Mouse (Mus musculus): ENCODE data around the gene Golm1. TPM values are rescaled to one million over a fixed set of nuclear protein-coding genes. Genes with fewer than 3 reads are reported as not detected.
"Not testable (repeated sequence)": the region's sequence is repeated elsewhere in the genome, so short reads cannot be mapped to it uniquely, and the experiment has no call there.

The Golm1 gene
- polyA plus RNA-seq, 1 experiment, result 4.4 TPM

- 13% methylated on average over 12 of the region's 12 CpGs for WGBS
- Histone ChIP-seq H3K27me3 (ENCODE audit: control insufficient read depth, insufficient read depth, low read length) (no peaks in the 10 kb centered on the region), H3K4me1 (replicated peaks; ENCODE audit: control insufficient read depth, insufficient read depth, low read length) (peaks cover 13% of the 10 kb centered on the region), H3K36me3 (ENCODE audit: control insufficient read depth, insufficient read depth, low read length) (no peaks in the 10 kb centered on the region), H3K4me3 (ENCODE audit: control insufficient read depth, insufficient read depth, low read length) (no peak overlapping the region), H3K27ac (ENCODE audit: control insufficient read depth, insufficient read depth, low read length) (no peak overlapping the region)
- DNase-seq, result peak; percentile 23
- TF ChIP-seq CTCF (IDR thresholded peaks at IDR 0.05; ENCODE audit: borderline replicate concordance, control insufficient read depth, extremely low read depth, insufficient read depth, low read length, poor library complexity) (no peak), POLR2A (IDR thresholded peaks at IDR 0.05; ENCODE audit: control insufficient read depth, extremely low read depth, insufficient read depth, low read length, poor library complexity) (no peak)
Measured at GRCm38 (mm10) chr13:59704562-59704961, 29.0 kb upstream of the Golm1 start.

GRCm38 (mm10) chr13:59703514-59703913 lies 27.9 kb upstream of the Golm1 start:
- 87% methylated on average over 12 of the region's 12 CpGs for whole genome bisulfite sequencing
- TF ChIP-seq POLR2A (IDR thresholded peaks at IDR 0.05; ENCODE audit: control insufficient read depth, extremely low read depth, insufficient read depth, low read length, poor library complexity) (no peak), CTCF (IDR thresholded peaks at IDR 0.05; ENCODE audit: borderline replicate concordance, control insufficient read depth, extremely low read depth, insufficient read depth, low read length, poor library complexity) (no peak)
- no peaks in the 10 kb centered on the region for H3K27me3 ChIP-seq (ENCODE audit: control insufficient read depth, insufficient read depth, low read length)
- H3K4me1 ChIP-seq (replicated peaks; ENCODE audit: control insufficient read depth, insufficient read depth, low read length), result peaks cover 13% of the 10 kb centered on the region
- no peak overlapping the region for H3K27ac ChIP-seq (ENCODE audit: control insufficient read depth, insufficient read depth, low read length)
- DNase-seq, result no peak
- H3K4me3 ChIP-seq (ENCODE audit: control insufficient read depth, insufficient read depth, low read length), result no peak overlapping the region
- no peaks in the 10 kb centered on the region for H3K36me3 ChIP-seq (ENCODE audit: control insufficient read depth, insufficient read depth, low read length)

DNA sequence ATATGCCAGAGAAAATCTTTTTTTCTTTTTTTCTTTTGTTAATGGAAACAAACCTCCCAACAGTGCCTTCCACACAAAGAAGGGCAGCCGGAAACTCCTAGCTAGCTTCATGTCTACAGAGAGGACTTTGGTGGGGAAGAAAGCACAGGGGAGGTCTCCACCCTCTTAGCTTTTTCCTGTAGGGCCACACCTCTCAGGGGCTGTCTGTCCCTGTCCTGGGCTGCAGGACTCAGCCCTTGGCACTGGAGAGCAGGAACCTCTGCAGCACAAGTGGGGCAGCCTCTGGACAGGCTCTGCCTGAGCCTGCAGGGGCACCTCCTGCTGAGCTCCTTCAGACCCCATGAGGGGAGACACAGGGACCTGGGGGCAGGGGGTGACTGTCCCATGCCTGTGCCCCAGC lies 24.5 kb upstream of the Golm1 start:
- not testable (repeated sequence) for H3K27me3 ChIP-seq (ENCODE audit: control insufficient read depth, insufficient read depth, low read length); DNase-seq; H3K27ac ChIP-seq (ENCODE audit: control insufficient read depth, insufficient read depth, low read length); H3K36me3 ChIP-seq (ENCODE audit: control insufficient read depth, insufficient read depth, low read length); H3K4me3 ChIP-seq (ENCODE audit: control insufficient read depth, insufficient read depth, low read length)
- H3K4me1 ChIP-seq (replicated peaks; ENCODE audit: control insufficient read depth, insufficient read depth, low read length), result peaks cover 16% of the 10 kb centered on the region
- WGBS, result 82% methylated on average over 1 of the region's 1 CpGs

DNA sequence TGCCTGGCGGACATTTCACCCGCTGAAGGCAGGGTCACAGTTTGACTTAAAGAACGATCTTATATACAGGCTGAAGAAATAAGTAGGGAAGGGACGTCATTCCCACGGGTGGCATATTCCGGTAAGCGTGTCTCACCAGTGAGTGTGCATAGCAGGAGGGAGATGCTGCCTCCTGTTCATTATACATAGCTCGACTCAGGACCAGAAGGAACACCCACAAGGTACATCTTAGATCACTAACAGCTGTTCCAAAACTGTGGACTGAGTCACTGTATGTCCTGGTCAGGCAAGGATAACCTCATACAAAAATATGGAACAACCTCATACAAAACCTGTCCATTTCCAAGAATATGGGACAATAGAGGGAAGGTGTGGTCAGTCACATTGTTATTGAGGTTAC lies 23.5 kb upstream of the Golm1 start:
- TF ChIP-seq CTCF (IDR thresholded peaks at IDR 0.05; ENCODE audit: borderline replicate concordance, control insufficient read depth, extremely low read depth, insufficient read depth, low read length, poor library complexity) (no peak), POLR2A (IDR thresholded peaks at IDR 0.05; ENCODE audit: control insufficient read depth, extremely low read depth, insufficient read depth, low read length, poor library complexity) (no peak)
- H3K4me1 ChIP-seq (replicated peaks; ENCODE audit: control insufficient read depth, insufficient read depth, low read length), result peaks cover 8% of the 10 kb centered on the region
- no peak overlapping the region for H3K27ac ChIP-seq (ENCODE audit: control insufficient read depth, insufficient read depth, low read length)
- WGBS, result 95% methylated on average over 8 of the region's 8 CpGs
- H3K4me3 ChIP-seq (ENCODE audit: control insufficient read depth, insufficient read depth, low read length), result no peak overlapping the region
- H3K27me3 ChIP-seq (ENCODE audit: control insufficient read depth, insufficient read depth, low read length), result no peaks in the 10 kb centered on the region
- no peaks in the 10 kb centered on the region for H3K36me3 ChIP-seq (ENCODE audit: control insufficient read depth, insufficient read depth, low read length)
- DNase-seq, result no peak

DNA sequence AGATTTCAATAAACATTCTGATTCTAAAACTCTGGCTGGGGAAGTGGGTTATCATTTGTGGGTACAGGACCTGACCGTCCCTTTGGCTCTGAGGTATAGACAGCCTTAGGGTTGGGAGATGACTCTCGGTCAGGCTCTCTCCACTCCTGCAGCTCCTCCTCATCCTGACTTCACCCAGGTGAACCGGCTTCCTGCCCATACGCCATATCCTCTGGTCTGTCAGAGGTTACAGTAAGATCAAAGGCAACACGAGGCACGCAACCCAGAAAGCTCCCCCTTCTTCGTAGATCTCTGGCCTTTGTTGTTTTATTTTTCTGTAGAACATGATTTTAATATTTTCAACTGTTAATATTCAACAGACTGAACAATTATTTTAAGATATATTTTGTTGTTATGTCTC lies 20.2 kb upstream of the Golm1 start:
- Histone ChIP-seq H3K36me3 (ENCODE audit: control insufficient read depth, insufficient read depth, low read length) (no peaks in the 10 kb centered on the region), H3K27me3 (ENCODE audit: control insufficient read depth, insufficient read depth, low read length) (no peaks in the 10 kb centered on the region), H3K4me1 (replicated peaks; ENCODE audit: control insufficient read depth, insufficient read depth, low read length) (peaks cover 4% of the 10 kb centered on the region; the same call in 1 of the 2 replicates), H3K27ac (ENCODE audit: control insufficient read depth, insufficient read depth, low read length) (no peak overlapping the region), H3K4me3 (ENCODE audit: control insufficient read depth, insufficient read depth, low read length) (no peak overlapping the region)
- whole genome bisulfite sequencing, result 29% methylated on average over 7 of the region's 7 CpGs
- TF ChIP-seq POLR2A (IDR thresholded peaks at IDR 0.05; ENCODE audit: control insufficient read depth, extremely low read depth, insufficient read depth, low read length, poor library complexity) (no peak), CTCF (IDR thresholded peaks at IDR 0.05; ENCODE audit: borderline replicate concordance, control insufficient read depth, extremely low read depth, insufficient read depth, low read length, poor library complexity) (no peak)
- DNase-seq, result peak; percentile 10

- H3K4me3 ChIP-seq (ENCODE audit: control insufficient read depth, insufficient read depth, low read length), result no peak within 1 kb of the TSS
- H3K36me3 ChIP-seq (ENCODE audit: control insufficient read depth, insufficient read depth, low read length), result no peaks in the 10 kb centered on the region
- H3K27me3 ChIP-seq (ENCODE audit: control insufficient read depth, insufficient read depth, low read length), result no peaks in the 10 kb centered on the region
- no peak within 1 kb of the TSS for H3K27ac ChIP-seq (ENCODE audit: control insufficient read depth, insufficient read depth, low read length)
- no peak for DNase-seq
- H3K4me1 ChIP-seq (replicated peaks; ENCODE audit: control insufficient read depth, insufficient read depth, low read length), result peaks cover 4% of the 10 kb centered on the region; the same call in 1 of the 2 replicates
- TF ChIP-seq POLR2A (IDR thresholded peaks at IDR 0.05; ENCODE audit: control insufficient read depth, extremely low read depth, insufficient read depth, low read length, poor library complexity), result no peak
- TF ChIP-seq CTCF (IDR thresholded peaks at IDR 0.05; ENCODE audit: borderline replicate concordance, control insufficient read depth, extremely low read depth, insufficient read depth, low read length, poor library complexity), result no peak
- WGBS, result 95% methylated on average over 3 of the region's 3 CpGs
Measured at GRCm38 (mm10) chr13:59694008-59694407, 18.4 kb upstream of the Golm1 start, which contains the start of gene 4921517D22Rik. TSS of gene 4921517D22Rik (minus strand) at chr13:59694108.

- no peak for DNase-seq
- no peaks in the 10 kb centered on the region for H3K36me3 ChIP-seq (ENCODE audit: control insufficient read depth, insufficient read depth, low read length)
- no peaks in the 10 kb centered on the region for H3K27me3 ChIP-seq (ENCODE audit: control insufficient read depth, insufficient read depth, low read length)
- no peak overlapping the region for H3K27ac ChIP-seq (ENCODE audit: control insufficient read depth, insufficient read depth, low read length)
- 95% methylated on average over 10 of the region's 10 CpGs for WGBS
- no peak overlapping the region for H3K4me3 ChIP-seq (ENCODE audit: control insufficient read depth, insufficient read depth, low read length)
- TF ChIP-seq POLR2A (IDR thresholded peaks at IDR 0.05; ENCODE audit: control insufficient read depth, extremely low read depth, insufficient read depth, low read length, poor library complexity) (no peak), CTCF (IDR thresholded peaks at IDR 0.05; ENCODE audit: borderline replicate concordance, control insufficient read depth, extremely low read depth, insufficient read depth, low read length, poor library complexity) (no peak)
- H3K4me1 ChIP-seq (replicated peaks; ENCODE audit: control insufficient read depth, insufficient read depth, low read length), result peaks cover 4% of the 10 kb centered on the region; the same call in 1 of the 2 replicates
Measured at GRCm38 (mm10) chr13:59691478-59691877, 15.9 kb upstream of the Golm1 start.

Measured in thymus, adult 2 months (tissue).